Mouse (Mus musculus) macrophage (primary cell): ENCODE results near the gene Tfam. TPM values are rescaled to one million over a fixed set of nuclear protein-coding genes. Genes with fewer than 3 reads are reported as not detected.
A peak's percentile ranks its signal among the peaks of the same experiment; 100 is the strongest.

Experiments used
- H3K27ac ChIP-seq: fragments of 350-480 bp; formaldehyde crosslinking; 2 replicates; pipeline ENCODE4 v1.9.0; 2021
- H3K36me3 ChIP-seq: fragments of 350-480 bp; formaldehyde crosslinking; 2 replicates; pipeline ENCODE4 v1.9.0; 2021; ENCODE audit errors: inconsistent target
- H3K4me3 ChIP-seq: fragments of 350-480 bp; formaldehyde crosslinking; 2 replicates; pipeline ENCODE4 v1.9.0; 2021; ENCODE audit errors: inconsistent target
- H3K79me2 ChIP-seq: fragments of 350-480 bp; formaldehyde crosslinking; 2 replicates; pipeline ENCODE4 v1.9.0; 2021; ENCODE audit errors: inconsistent target
- WGBS: methylation state at CpG from one replicate; pipeline ENCODE4 v1.1.7; 2026; ENCODE audit warnings: inconsistent platforms; ENCODE audit not compliant: missing documents; 5-methylcytosine and 5-hydroxymethylcytosine counted together
- polyA plus RNA-seq: library from polyadenylated mRNA; stranded (reverse); fragments of 250-400 nt; gene quantifications from 3 replicates; pipeline ENCODE4 v1.2.4, GENCODE M21; 2018; ENCODE audit warnings: inconsistent platforms
- total RNA-seq, 78 experiments: library from RNA; depleted of rRNA; stranded (reverse); fragments of 250-400 nt; gene quantifications; 1 replicate in 9 of 78; 2 replicates in 24 of 78; 3 replicates in 43 of 78; 4 replicates in 2 of 78; pipeline ENCODE4 v1.2.4; 2018; ENCODE audit warnings: inconsistent platforms in 56 of 78

The Tfam gene
- total RNA-seq (2018; cell fraction: chromatin; rRNA removed), result 10 to 100 TPM in 2 of 26 experiments, 1 to 10 TPM in 24; 1.4 to 11.6 (median 7.1) TPM
- 10 to 100 TPM in 22 of 26 experiments, 1 to 10 TPM in 4; 6.5 to 24.2 (median 14.6) TPM for total RNA-seq (2018; cell fraction: cytosol; rRNA removed)
- 10 to 100 TPM in 6 of 26 experiments, 1 to 10 TPM in 20; 1.8 to 17.5 (median 7.5) TPM for total RNA-seq (2018; cell fraction: nucleus; rRNA removed)
- 22.4 to 46.9 TPM (median 28.1 TPM) in 3 replicates for polyA plus RNA-seq

DNA sequence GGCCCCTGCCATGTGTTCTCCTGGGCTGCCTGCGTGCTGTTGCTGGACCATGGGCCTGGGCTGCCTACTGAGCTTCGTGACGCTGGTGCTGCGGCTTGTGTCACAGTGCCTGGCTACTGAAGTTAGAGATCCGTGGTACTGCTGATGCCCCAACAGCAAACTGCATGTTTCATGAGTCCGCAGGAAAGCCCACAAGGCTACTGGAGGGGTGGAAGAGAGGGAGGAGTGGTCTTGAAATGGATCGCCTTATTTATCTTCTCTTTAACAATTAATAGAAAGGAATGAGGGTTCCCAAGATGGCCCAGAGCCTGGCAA, at the start of gene Tfam:
Tfam (minus strand) TSS at position 41 of the 315 bp plus-strand sequence.
- H3K79me2 ChIP-seq, result peaks cover 27% of the 10 kb centered on the region
- H3K36me3 ChIP-seq, result peaks cover 19% of the 10 kb centered on the region; the same call in 1 of the 2 replicates
- peak within 1 kb of the TSS; percentile 66 for H3K4me3 ChIP-seq
- 7% methylated on average over 7 of the region's 7 CpGs for WGBS
- H3K27ac ChIP-seq, result no peak within 1 kb of the TSS

DNA sequence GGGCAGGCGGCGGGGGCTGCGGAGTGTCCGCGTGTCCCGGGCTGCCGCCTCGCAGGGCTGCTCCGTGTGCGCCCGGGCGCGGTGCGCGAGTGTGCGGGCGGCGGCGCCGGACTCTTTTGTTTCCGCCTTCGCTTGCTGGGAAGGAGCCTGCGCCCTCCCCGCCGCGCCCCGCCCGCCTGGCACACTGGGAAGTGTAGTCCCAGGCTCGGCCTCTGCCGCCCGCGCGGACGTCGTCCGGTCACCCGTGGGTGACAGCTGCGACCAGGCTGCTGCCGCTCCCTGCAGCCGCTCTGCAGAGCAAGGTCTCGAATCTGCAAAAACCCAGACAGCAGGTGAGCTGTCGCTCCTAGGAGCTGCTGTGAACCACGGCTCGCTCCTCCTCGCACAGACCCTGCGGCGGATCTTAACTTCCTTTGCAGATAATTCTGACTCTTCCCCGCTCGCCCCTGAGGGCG, 47.1 kb upstream of the Tfam start, which contains the start of gene Ube2d1:
Ube2d1 (minus strand) TSS at position 137 of the 455 bp plus-strand sequence.
- no peaks in the 10 kb centered on the region for H3K36me3 ChIP-seq
- under 1% methylated on average over 50 of the region's 50 CpGs for WGBS
- H3K4me3 ChIP-seq, result peak within 1 kb of the TSS; percentile 69
- peaks cover 47% of the 10 kb centered on the region for H3K79me2 ChIP-seq
- H3K27ac ChIP-seq, result no peak within 1 kb of the TSS

DNA sequence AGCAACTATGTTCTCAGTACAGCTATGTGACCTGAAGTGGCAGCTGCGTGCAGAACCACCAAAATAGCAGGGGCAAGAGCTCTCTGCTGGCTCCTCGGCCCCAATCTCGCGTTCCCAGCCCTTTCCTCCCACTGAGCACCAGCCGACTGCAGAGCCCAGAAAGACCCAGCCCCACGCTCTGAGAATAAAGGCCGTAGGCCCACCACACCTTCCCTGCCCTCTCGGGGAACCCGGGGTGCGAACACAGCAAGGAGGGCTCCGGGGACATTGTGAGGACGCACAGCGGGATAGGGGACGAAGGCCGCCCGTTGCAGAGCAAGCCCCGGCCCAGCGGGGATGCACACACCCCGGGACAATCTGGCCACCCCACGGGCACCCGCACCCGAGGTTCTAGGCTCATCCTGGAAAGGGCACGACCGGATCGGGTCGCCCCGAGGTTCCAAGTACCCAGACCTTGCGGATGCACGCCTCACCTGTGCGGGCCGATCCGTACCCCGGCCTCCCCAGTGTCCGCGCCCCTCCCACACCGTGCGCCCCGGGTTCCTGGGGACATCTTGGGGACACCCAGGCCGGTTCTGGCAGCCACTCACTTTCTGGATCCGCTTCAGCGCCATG, 46.5 kb upstream of the Tfam start:
- under 1% methylated on average over 41 of the region's 41 CpGs for WGBS
- Histone ChIP-seq H3K79me2 (peaks cover 52% of the 10 kb centered on the region), H3K4me3 (peak overlapping the region; percentile 69), H3K27ac (no peak overlapping the region), H3K36me3 (no peaks in the 10 kb centered on the region)

DNA sequence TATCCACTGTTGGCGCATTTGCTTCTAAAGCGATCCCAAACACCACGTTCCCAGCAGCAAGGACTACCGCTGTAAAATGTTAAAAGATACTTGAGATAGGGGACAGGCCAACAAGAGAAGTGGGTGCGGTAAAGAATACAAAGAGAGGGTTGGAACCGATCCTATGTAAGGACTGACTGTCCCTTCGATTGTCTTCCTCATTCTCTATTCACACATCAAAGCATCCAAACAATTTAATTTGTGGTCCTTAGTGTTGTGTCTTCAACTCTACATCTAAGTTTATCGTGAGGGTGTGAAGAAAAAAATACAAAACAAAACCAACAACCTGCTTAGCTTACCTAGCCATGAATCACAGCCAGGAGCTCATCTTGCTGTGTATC, 46.0 kb upstream of the Tfam start:
- Histone ChIP-seq H3K4me3 (peak overlapping the region; percentile 69), H3K79me2 (peaks cover 57% of the 10 kb centered on the region), H3K36me3 (no peaks in the 10 kb centered on the region), H3K27ac (no peak overlapping the region)
- 46% methylated on average over 8 of the region's 8 CpGs for WGBS

DNA sequence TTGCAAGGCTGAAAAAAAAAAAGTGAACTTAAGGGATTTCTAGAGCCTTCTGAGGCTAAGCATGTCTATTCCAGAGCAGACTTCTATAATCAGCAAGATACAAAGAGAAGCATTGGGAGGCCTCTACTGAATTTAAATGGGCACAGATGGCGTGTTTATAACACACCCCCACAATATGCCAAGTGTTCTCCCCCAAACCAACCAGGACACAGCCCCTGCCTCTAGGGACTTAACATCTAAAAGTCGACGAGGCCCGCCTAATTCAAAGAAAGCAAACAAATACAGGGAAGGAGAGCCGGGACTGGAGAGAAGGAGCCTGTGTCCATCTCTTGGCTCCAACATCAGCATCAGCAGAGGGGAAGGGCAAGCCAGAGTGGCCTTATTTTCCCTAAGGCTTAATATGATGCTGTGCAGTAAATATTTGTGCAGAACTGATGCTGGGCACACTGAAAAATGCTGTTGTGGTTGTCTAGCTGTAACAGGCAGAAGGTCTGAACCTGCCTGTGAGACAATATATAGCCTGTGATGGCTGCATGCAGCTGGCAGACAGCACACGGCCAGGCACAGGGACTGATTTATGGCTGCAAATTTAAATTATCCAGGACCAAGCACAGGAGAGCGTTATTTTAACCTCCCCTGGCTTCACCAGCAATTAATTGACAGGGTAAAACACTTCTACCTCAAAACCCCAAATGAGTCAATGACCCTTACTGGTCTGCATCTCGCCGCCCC, 35.1 kb upstream of the Tfam start:
- WGBS, result 92% methylated on average over 9 of the region's 9 CpGs
- no peaks in the 10 kb centered on the region for H3K36me3 ChIP-seq
- peaks cover 81% of the 10 kb centered on the region for H3K79me2 ChIP-seq
- H3K4me3 ChIP-seq, result no peak overlapping the region
- no peak overlapping the region for H3K27ac ChIP-seq

DNA sequence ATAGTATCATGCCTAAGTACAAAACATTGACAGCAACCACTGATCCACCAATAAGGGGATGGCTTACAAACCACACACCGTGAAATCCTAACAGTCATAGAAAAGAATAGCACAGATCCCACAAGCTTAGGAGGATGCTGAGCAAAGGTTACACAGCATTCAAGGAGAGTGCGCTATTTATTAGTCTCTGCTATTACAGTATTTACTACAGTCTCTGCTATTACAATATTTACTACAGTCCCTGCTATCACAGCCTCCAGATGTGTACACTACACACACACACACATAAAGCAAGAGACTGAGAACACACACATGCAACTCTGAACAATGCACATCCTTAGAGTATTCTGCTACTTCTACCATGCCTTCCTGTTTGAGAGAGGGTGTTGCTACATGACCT, 29.9 kb upstream of the Tfam start:
- no peaks in the 10 kb centered on the region for H3K36me3 ChIP-seq
- WGBS, result 76% methylated on average over 2 of the region's 2 CpGs
- no peak overlapping the region for H3K4me3 ChIP-seq
- peaks cover 79% of the 10 kb centered on the region for H3K79me2 ChIP-seq
- no peak overlapping the region for H3K27ac ChIP-seq

DNA sequence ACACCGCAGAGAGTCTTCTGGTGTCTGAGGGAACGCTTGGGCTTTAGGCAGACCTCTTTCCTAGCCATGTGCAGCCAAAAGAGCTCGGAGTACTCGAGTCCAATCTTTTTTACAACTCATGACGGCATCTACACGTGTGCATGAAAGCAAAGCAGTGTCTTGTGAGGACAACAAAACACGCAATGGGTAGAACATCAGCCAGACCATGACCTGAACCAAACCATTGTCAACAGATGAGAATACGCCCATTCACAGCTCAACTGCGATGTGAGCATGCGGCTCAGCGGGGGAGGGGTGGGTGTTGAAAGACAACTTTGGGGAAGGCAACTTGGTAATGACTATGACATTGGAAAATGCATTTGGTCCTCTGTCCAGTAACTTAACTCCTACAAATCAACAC, 29.4 kb upstream of the Tfam start:
- no peak overlapping the region for H3K27ac ChIP-seq
- H3K36me3 ChIP-seq, result no peaks in the 10 kb centered on the region
- WGBS, result 94% methylated on average over 11 of the region's 11 CpGs
- no peak overlapping the region for H3K4me3 ChIP-seq
- peaks cover 79% of the 10 kb centered on the region for H3K79me2 ChIP-seq

DNA sequence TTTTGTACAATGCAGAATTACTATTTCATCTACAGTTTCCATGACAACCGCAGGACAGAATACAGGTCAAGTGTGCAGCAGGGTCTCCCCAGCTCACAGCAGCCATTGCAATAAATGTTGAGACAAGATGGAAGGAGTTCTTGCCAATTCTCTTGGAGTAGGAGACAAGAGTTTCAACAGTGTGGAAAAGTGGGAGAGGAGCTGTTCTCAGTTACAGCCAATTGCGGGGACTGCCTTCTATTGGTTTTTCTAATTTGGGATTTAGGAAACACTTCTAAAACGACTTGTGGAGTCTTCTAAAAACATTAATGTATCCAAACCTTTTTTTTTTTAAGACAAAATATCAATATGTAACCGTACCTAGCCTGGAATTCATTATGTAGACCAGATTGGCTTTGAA, 27.0 kb upstream of the Tfam start:
- peaks cover 14% of the 10 kb centered on the region; the same call in 1 of the 2 replicates for H3K36me3 ChIP-seq
- peaks cover 74% of the 10 kb centered on the region for H3K79me2 ChIP-seq
- no peak overlapping the region for H3K4me3 ChIP-seq
- WGBS, result 93% methylated on average over 4 of the region's 4 CpGs
- H3K27ac ChIP-seq, result no peak overlapping the region

DNA sequence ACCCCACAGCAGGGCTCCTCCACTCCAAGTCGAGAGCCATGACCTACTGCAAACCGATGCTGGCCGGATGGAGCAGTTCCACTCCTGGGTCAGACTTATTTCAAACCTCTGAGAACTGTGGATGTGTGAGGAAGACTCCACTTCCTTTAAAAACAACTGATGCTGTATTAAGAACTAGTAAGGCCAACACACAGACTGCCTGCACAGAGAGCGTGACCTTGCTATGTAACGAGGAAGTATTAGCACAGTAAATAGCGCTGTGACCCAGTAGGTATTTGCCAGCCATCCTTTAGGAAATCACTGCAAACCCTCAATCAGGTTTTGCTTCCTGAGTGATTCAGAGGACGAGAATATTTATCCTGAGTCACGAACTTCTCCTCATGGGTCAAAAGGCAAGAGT, 23.6 kb upstream of the Tfam start:
- Histone ChIP-seq H3K4me3 (no peak overlapping the region), H3K79me2 (peaks cover 40% of the 10 kb centered on the region), H3K27ac (no peak overlapping the region), H3K36me3 (peaks cover 26% of the 10 kb centered on the region; the same call in 1 of the 2 replicates)
- 96% methylated on average over 8 of the region's 8 CpGs for WGBS

DNA sequence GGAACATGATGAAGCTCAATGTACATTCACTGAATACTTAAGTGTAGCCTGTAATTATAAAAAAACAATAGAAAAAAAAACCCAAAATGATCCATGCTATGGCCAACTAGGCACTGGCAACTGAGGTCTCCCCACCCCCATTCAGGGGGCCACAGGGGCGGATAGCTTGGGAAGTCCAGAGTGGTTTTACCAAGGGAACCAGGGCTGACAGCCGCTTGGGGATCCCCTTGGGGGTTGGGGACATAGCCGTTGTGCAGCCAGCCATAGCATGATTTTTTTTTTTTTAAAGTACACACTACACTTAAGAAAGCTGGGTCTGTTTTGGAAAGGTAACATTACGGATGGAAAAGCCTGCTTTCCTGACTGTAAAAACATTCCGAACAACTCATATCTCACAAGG, 20.9 kb upstream of the Tfam start:
- peaks cover 13% of the 10 kb centered on the region; the same call in 1 of the 2 replicates for H3K79me2 ChIP-seq
- 94% methylated on average over 5 of the region's 5 CpGs for WGBS
- H3K36me3 ChIP-seq, result peaks cover 38% of the 10 kb centered on the region
- H3K4me3 ChIP-seq, result no peak overlapping the region
- H3K27ac ChIP-seq, result no peak overlapping the region

DNA sequence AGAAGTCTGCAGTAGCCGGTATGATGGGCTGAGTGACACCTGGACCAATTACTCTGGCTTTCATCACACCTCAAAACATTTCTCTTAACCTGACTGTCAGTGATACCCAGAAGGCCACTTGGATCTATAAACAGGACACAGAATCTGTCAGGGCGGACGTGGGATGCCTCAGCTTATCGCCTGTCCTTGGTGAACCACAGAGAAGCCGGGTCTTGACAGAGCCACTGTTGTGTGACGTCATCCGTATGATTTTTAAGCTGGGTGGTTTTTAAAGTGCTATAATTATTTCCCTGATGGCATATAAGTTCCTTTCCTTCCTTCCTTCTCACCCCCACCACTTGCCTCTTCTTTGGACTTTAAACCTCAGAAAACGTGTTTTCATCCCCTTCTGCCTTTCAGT, 20.4 kb upstream of the Tfam start:
- 96% methylated on average over 8 of the region's 8 CpGs for WGBS
- no peak overlapping the region for H3K4me3 ChIP-seq
- peaks cover 8% of the 10 kb centered on the region; the same call in 1 of the 2 replicates for H3K79me2 ChIP-seq
- no peak overlapping the region for H3K27ac ChIP-seq
- H3K36me3 ChIP-seq, result peaks cover 38% of the 10 kb centered on the region

DNA sequence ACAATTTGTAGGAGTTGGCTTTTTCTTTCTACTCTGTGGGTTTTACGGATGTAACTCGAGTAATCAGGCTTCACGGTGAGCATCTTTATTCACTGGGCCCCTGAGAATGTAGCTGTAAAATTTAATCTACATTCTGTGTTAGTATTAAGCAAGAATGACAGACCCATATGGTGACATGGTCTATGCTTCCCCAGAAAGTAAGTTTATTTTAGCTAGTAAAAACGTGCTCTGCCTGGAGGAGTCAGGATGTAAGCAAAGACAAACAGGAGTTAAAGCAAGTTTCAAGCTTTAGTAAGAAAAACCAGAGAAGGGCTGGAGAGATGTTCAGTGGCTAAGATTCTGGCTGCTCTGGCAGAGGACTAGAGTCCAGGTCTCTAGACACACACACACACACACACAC, 15.1 kb upstream of the Tfam start:
- Histone ChIP-seq H3K36me3 (peaks cover 12% of the 10 kb centered on the region), H3K4me3 (no peak overlapping the region), H3K27ac (no peak overlapping the region), H3K79me2 (no peaks in the 10 kb centered on the region)
- 92% methylated on average over 4 of the region's 4 CpGs for WGBS

DNA sequence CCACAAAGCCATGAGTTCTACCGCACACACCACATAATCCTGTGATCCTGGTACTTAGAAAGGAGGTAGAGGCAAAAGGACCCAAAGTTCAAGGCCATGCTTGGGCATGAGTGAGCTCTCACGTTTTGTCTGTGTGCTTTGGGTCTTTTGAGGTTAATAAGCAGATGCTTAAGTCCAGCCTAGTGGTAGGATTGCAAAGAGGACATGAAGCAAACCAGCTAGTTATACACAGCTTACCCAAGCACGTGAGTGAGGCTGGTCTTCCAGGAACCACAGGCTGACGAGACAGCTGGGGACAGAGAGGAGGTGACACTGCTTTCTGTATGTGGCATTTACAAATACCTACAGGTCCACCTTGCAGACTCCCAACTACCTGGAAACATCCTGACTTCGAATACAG, 14.3 kb upstream of the Tfam start:
- no peak overlapping the region for H3K4me3 ChIP-seq
- peaks cover 12% of the 10 kb centered on the region for H3K36me3 ChIP-seq
- H3K79me2 ChIP-seq, result no peaks in the 10 kb centered on the region
- H3K27ac ChIP-seq, result no peak overlapping the region
- 87% methylated on average over 4 of the region's 5 CpGs for WGBS

DNA sequence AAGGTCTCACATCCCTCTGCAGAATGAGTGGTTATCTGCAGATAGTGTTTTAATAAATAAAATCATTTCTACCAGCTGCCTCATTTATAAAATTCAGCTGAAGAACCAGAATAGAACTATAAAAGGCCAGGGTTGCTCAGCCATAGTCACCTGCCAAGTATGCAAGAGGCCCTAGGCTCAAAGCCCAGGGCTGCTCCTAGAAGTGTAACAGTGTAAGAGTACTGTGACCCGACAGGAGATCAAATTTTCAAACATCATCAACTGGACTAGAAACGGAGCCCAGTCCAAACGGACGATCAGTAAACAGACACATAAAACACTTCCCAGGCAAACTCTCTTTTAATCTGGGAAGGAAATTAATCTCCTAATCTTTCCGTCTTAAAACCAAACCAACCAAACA, 13.8 kb upstream of the Tfam start:
- no peak overlapping the region for H3K4me3 ChIP-seq
- no peaks in the 10 kb centered on the region for H3K79me2 ChIP-seq
- no peak overlapping the region for H3K27ac ChIP-seq
- WGBS, result 98% methylated on average over 5 of the region's 5 CpGs
- peaks cover 12% of the 10 kb centered on the region for H3K36me3 ChIP-seq

DNA sequence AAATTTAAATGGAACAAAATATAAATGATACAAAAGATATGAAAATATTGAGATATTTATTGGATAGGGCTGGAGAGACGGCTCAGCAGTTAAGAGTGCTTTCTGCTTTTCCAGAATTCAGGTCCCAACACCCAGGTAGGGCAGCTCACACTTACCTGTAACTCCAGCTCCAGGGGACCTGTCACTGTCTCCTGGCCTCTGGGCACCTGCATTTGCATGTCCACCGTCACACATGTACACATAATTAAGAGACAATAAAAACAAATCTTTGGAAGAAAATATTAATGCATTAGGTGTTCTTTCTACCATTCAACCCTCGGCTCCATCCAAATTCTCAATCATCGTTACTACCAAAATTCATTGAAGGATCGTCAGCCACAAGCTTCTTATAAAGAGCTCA, 13.2 kb upstream of the Tfam start:
- 93% methylated on average over 5 of the region's 5 CpGs for WGBS
- Histone ChIP-seq H3K79me2 (no peaks in the 10 kb centered on the region), H3K27ac (no peak overlapping the region), H3K4me3 (no peak overlapping the region), H3K36me3 (peaks cover 12% of the 10 kb centered on the region)
